8 mouse cellular contexts compared by ENCODE assay signal in genomic region chr16:4557949-4558348, GRCm38 (mm10). TPM values are rescaled to one million over a fixed set of nuclear protein-coding genes. Genes with fewer than 3 reads are reported as not detected.
DNase-seq lines count a peak whose midpoint lies in the region; TF ChIP-seq lines count a peak whose summit lies in the region.

No protein-coding gene starts in this region.

- DNase-seq in adrenal gland, adult (ENCODE audit: inconsistent age in 2 of 2, low spot score in 1 of 2) = peak; percentile 82 to 90
- peak; percentile 69 for DNase-seq in embryo, embryonic 10 days (ENCODE audit: low spot score)
- peak; percentile 56 for DNase-seq in gastrocnemius, postnatal 10 days
- peak; percentile 85 for DNase-seq in induced T-regulatory cell, adult 2 months (ENCODE audit: low read depth)
- peak; percentile 58 to 59 for DNase-seq in left cerebral cortex, adult 2 months (ENCODE audit: extremely low spot score in 1 of 2, low spot score in 2 of 2)
- peak; percentile 73 to 81 for DNase-seq in lung, postnatal 4 days
- peak; percentile 74 for DNase-seq in right cerebral cortex, adult 18-20 months
- DNase-seq in urinary bladder, postnatal 14 days (ENCODE audit: low spot score) = peak; percentile 74

- H3K4me3 ChIP-seq in left cerebral cortex, adult 2 months = peak overlapping the region; percentile 83

- H3K27ac ChIP-seq in left cerebral cortex, adult 2 months = peak overlapping the region; percentile 96

- TF ChIP-seq CTCF in left cerebral cortex, adult 2 months (IDR thresholded peaks at IDR 0.05) = no peak

- intact Hi-C loops in left cerebral cortex, adult 2 months (cut with DNase I) = loop anchor here (10.0 kb wide), 1 partner anchor 483 kb away; the partner anchor contains the start of gene Trap1

RNA-seq across cellular contexts. Expression of gene Tfap4, which starts 1.7 kb away (rescaled TPM):
- 1 to 10 TPM; 6.6 to 6.9 TPM for total RNA-seq in gastrocnemius, postnatal 10 days (2021)
- total RNA-seq in left cerebral cortex, adult 2 months (2021) = 1 to 10 TPM; 2.9 to 4.3 TPM

RNA-seq across cellular contexts. Expression of gene Srl, which starts 16.3 kb away (rescaled TPM):
- 1,000 to 10,000 TPM; 1,275 to 1,445 TPM for total RNA-seq in gastrocnemius, postnatal 10 days (2021)
- 1 to 10 TPM; 5.1 to 5.9 TPM for total RNA-seq in left cerebral cortex, adult 2 months (2021)

RNA-seq across cellular contexts. Expression of gene Glis2, which starts 36.6 kb away (rescaled TPM):
- 10 to 100 TPM; 22.2 to 32.3 TPM for total RNA-seq in gastrocnemius, postnatal 10 days (2021)
- total RNA-seq in left cerebral cortex, adult 2 months (2021) = 10 to 100 TPM; 12.9 to 16.2 TPM

Comparison
In these comparisons a context has a peak if more than half of its experiments do, and no peak if none do; other contexts are left out.
1. Peak in every context shown above with its lines: DNase-seq, H3K4me3 ChIP-seq and H3K27ac ChIP-seq.
2. RNA of gene Srl, which starts 16.3 kb away (total RNA-seq): 1,275 to 1,445 TPM in gastrocnemius, postnatal 10 days; 5.1 to 5.9 TPM in left cerebral cortex, adult 2 months; every median in the first group is over 100 times any median in the second.